Mouse (Mus musculus) urinary bladder, adult 2 months (tissue): Measurements from ENCODE around the gene S1pr1. TPM values are rescaled to one million over a fixed set of nuclear protein-coding genes. Genes with fewer than 3 reads are reported as not detected.
A peak's percentile ranks its signal among the peaks of the same experiment; 100 is the strongest.

Source experiments
- DNase-seq: peaks from one replicate; pipeline ENCODE4 v3.0.0; 2022; ENCODE audit warnings: low spot score
- polyA plus RNA-seq: library from polyadenylated mRNA; depleted of rRNA; stranded (reverse); fragments of >200 nt; gene quantifications from 2 replicates; pipeline ENCODE4 v1.2.3, GENCODE M21; 2012; rRNA removed

S1pr1 gene
- 17.0 and 18.3 TPM in 2 replicates for polyA plus RNA-seq

DNA sequence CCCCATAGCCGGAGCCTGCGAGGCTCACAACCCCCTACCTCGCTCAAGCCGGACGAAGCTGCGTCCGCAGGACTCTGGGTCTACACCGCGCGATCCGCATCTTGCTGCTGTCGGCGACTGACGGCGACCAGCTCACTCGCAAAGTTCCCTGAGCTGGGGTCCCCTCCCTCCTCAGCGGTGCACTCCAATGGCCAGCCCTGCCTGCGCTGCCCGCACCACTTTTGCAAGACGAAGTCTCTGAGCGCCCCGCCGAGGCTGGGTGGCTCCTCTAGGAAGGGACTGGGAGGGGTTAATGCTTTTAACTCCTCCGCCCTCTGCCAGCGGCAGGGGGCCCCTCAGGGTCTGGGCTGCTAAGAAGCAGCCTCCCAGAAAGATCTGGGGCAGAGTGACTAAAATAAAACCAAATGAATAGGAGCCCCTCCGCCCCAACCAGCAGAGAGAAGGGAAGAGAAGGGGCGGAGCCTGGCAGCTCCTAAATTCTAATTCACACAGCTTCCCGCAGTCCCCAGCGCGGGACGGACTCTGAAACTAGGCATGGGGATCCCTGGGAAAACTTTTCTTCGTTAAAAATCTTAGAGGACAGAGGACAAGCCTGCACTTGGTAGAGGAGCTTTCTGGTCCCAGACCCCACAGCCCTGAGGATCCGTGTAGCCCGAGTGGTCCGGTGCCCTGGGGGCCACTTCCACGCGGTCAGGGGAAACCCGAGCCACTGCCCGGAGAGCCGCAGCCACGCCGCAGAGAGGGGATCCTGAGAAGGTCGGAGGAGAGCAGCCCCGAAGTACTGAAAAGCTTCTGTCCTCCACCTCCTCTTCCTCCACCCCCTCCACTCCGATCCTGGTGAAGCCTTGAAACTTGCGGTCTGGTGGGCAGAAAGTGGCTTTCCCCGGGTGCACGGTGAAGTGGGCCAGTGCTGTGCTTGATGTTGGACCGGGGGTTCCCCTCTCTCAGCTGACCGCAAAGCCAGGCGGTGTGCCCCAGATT lies at the start of gene S1pr1:
Gene S1pr1, minus strand, starts transcription at position 402 of the 981 bp plus-strand sequence.
- DNase-seq: peak; percentile 32

DNA sequence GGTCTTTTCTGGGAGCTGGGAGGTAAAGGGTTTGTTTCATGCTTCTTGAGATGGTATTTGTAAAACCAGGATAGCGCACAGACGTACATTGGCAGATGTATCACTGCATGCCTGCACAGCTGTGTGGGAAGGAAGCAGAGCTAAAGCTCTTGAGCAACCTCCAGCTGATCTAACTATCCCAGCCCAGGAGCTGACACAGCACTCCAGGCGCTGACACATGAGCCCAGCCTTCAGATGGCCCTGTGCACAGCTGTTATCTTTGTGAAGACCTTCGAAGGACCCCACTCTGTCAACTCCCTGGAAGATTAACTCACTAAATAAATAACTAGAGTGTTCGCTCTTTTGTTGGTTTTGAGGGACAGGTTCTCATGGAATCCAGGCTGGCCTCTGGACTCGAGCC lies 48.4 kb upstream of the S1pr1 start:
- DNase-seq: no peak

DNA sequence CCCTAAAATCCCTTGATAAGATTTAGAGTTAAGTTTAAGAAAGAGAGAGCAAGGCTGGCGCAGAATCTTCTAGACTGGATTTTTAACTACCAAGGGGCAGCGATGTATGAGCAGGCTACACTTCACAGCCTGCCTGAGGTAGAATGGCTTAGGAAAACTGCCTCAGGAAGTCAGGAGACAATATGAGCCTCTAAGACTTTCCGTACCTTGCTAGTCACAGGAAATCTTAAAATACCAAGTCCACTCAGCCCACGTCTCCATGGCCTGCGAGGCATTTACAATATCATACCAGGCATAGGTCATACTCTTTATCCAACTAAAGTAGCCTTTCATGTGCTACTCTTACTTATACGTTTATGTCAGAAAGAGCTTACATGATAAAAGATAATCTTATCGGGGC lies 48.0 kb upstream of the S1pr1 start:
- no peak for DNase-seq

GRCm38 (mm10) chr3:115759659-115760058 lies 44.8 kb upstream of the S1pr1 start:
- DNase-seq: no peak

DNA sequence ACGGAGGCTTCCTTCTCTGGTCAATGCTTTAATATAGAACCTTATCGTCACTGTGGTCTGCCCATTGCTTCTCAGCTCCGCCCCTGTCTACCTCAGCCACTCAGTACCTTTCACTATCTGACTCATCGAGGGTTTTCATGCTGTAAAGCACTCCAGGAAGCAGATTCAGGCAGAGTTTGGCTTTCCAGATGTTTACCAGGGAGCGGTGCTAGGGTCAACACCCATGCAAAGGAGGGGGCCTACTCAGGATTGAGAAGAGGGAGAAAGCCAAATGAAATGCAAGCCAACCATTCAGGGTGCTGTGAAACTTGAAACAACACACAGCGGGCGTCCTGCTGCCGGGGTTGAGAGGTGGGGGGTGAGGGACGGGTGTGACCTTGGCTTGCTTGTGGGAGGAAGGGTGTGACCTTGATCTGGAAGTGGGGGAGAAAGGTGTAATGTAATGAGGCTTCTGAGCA lies 43.6 kb upstream of the S1pr1 start:
- DNase-seq: no peak

- DNase-seq: no peak
Measured at GRCm38 (mm10) chr3:115754466-115754865, 39.6 kb upstream of the S1pr1 start.

DNA sequence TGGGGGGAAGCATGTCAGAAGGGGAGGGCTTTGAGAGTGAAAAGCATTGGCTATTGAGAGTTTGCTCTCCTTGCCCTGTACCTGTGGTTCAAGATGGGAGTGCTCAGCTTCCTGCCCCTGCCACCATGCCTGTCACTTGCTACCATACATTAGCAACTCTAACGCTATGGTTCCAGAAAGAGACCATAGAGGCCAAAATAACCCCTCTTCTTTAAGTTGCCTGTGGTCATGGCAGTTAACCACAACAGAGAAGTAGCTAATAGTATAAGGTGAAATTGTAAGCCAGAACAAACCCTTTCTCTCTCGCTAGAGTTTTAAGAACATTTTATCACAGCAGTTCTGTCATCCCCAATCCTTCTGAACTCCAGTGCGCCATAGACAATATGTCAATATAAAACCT lies 35.5 kb upstream of the S1pr1 start:
- DNase-seq: no peak

DNA sequence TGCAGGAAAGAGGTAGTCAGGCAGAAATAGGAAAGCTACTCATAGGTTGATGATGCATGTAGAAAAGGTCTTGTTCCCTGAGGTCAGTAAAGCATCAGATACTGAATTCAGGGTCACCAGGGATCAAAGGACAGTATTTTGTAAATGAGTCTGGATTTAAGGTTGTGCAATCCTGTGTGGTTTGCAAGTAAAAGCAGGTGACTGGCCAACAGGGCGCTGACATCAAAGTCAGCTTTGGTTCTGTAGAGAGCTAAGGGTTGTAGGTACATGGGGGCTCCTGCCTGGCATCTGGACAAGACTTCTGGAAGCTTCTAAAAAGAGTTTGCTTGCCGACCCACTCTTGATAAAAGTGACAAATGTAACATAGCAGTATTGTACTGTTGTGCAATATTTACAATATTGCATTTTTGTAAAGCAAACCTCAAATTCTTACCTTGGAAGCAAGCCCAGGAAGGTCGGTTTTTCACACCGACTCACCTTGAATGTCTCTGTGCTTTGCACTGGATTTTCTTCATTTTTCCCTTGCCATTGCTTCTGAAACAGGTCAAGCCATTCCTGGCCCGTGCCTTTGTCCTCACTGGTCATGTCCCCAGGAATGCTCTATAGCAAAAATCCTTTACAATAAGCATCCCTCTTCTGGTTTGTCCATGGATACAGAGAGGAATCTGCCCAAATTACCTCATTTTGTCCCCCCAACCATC lies 33.6 kb upstream of the S1pr1 start:
- DNase-seq: no peak

DNA sequence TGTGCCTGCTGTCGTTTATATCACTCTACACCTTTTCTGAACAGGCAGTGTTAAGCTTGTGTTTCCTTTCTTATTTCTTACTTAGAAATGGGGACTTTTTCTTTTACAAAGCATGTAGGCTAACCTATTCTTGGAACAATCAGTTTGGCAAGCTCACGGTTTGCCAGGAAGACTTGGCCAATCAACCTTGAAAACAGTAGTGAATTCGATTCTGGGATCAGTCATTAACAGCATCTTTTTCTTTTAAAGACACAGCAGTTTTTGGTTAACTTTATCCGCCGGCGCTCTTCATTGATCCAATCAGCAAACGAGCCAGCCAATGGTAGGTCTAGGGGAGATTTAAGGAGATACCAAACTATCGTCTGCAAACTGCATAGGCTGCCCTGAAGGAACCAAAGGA lies 31.6 kb upstream of the S1pr1 start:
- no peak for DNase-seq

DNA sequence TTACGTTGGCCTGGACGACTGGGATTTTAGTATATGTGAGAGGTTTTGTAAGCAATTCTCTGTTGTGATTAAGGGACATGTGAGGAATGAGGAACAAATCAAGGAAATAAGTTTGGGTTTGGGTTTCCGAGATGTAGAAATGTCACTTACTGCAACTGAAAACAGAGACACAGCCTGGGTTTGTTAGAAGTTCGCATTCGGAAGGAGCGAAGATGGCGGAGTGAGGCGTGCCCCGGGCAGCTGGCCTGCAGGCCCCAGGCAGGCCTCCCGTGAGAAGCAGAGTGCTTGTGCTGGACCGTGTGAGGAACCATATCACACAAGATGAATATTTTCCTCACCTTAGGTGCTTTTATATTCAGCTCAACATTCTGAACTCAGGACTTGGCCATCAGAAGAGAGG lies 30.2 kb upstream of the S1pr1 start:
- no peak for DNase-seq

DNA sequence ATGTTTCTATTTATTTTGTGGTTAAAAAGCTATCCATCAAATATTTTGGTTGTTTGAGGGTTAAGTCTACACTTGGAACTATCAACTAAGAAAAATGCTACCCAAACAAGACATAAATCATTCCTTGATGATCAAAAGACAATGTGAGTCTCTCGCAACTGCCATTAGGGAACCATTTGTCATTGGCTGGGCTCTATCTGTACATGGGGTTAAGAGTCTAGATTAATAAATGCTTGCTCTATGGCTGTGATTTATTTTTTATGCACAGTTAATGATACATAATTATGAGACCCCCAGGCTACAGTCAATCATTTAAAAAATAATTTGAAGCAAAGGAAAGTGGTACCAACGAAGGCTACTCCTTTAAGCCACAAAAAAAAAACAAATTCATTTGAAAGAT lies 23.7 kb upstream of the S1pr1 start:
- no peak for DNase-seq

DNA sequence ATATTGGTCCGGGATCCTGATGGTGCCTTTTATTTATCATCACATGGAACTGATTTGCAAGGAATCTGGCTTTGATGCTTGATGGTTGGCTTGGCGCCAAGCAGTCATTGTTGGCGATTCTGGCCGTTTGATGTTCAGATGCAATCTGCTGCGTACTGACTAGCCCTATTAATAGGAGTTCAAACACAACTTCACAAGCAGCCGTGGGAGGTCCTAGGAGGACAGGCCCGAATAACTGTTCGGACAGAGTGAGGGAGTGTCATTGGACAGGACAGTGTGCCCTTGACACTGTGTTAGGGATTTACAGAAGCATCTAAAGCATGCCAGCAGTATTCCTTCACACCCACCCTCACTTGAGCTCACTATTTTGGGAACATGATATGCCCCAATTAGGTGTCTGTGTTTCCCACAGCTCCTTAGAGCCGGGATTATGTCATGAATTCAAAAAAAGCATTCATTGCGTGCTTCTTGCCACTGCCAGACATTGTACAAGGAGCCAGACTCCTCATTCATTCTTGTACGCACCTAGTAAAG lies 23.0 kb upstream of the S1pr1 start:
- no peak for DNase-seq

- DNase-seq: no peak
Measured at GRCm38 (mm10) chr3:115735540-115735939, 20.7 kb upstream of the S1pr1 start.

DNA sequence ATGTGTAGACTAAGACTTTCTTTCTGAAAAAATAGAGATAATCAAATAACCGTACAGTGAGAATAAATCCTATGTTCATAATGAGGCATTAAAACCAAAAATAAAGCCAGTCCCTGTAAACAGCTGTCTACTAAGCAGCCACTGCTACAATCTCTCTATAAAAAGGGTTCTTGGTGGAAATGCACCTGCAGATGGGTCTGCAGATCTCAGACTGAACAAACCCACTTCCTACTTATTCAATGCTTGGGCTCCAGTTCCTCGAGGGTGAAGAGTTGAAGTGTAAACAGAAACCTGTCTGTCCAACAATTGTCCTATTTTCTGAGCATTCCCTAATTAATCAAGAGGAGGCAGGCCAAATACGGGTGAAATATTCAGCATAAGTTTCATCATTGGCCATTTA lies 20.0 kb upstream of the S1pr1 start:
- DNase-seq: no peak

DNA sequence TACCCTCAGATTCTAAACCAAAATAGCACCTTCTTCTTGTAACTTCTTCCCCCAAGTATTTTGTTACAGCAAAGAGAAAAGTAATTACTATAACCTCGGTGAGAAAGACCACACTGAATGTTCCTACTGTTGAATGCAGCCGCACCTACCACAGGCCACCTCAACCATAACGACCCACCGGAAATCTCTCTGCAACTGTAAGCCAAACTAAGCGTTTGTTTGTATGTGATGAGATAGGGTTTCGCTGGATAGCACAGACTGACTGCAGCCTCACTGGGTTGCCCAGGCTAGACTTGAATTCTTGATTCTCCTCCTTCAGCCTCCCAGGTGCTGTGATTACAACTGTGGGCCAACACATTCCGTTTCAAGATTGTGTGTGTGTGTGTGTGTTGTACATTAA lies 15.5 kb upstream of the S1pr1 start:
- DNase-seq: no peak

DNA sequence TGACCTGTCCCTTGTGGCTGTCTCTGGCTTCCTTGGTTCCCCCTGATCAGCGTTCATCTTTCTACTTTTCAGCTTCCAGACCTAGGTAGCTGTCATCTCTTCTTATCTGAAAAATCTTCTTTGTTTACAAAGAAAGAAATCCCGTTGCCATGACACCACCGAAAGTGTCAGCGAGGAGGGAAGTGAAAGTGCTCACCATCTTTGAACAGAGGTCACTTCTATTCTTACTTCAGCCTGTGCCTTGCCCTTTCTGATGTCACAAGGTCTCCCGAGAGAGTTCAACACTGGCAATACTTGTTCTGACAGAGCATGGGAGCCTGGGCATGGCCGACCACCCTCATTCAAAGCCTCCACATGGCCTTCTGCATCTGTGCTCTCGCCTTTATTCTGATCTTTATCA lies 14.3 kb upstream of the S1pr1 start:
- DNase-seq: no peak

DNA sequence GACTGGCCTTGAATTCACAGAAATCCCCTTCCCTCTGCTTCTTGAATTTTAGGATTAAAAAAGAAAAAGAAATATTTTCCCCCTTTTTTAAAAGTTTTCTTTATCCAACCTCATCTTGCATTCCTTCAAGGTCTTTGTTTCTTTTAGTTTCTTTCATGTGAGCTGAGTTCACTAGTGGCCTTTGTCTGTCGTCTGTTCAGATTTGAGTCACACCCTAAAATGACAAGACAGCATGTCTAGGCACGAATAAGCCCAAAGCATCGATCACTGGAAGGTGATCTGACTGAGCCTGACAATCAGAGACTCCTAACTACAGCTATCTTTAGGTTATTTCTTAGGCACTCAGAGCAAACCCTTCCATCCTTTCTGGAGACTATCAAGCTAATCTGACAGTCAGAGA lies 13.3 kb upstream of the S1pr1 start:
- DNase-seq: no peak

DNA sequence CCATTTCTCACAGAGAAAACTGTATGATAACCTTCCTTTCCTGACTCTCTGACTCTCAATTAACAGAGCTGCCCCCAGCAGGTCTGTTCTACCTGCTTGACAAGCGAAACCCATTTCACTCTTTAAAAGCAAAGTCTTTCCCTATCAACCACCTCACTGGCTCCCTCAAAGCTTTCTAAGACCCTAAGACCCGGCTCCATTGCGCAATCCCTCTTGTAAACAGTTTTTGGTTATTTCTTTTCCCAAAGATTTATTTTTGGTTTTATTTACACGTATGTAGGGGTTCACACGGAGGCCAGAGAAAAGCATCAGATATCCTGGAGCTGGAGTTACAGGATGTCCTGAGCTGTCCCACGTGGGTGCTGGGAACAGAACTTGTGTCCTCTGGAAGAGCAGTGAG lies 4.0 kb upstream of the S1pr1 start:
- DNase-seq: no peak

GRCm38 (mm10) chr3:115715900-115716515 lies 1.1 kb upstream of the S1pr1 start:
- DNase-seq: no peak

DNA sequence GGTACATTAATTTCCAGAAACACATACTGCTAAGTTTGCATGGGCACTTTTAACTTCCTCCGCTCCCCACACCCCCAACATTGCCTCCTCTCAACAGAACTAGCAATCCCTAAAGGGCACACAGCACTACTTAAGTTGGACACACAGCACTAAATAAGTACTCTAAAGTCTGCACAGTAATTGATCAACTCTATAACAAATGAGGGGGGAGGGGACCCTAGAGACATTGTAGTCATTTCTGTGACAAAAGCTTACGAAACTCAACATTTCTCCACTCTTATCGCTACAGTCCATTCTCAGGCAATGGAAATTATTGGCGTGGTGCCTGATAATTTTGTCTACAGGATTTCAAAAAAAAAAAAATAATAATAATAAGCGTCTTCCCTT lies 830 bp downstream of the S1pr1 start:
- no peak for DNase-seq

DNA sequence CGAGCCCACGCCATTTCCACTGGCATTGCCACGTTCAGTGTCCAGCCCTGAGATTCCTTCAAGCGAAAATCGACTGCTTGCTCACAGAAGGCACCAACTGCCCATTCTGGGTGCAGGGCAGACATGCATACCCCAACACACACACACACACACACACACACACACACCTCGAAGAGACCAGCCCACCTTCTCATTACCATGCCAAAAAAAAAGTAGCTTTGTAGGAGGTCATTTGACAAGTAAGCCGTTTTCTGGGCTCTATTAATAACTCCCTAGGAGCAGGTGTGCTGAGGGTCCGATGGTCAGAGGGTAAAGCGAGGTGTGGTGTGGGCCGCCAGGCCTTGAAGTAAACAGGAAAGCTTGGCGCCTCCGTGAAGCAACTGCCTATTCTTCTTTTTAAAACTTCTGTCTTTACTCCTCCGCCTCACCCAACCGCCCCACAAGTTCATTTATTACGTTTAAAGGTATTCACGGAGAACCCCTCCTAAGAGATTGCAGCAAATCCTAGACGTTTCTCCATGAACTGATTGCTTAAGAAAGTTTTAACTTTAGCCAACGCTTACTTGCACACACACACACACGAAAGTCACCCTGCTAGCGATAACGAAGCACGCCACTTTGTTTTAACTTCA lies 1.3 kb downstream of the S1pr1 start:
- no peak for DNase-seq

- peak; percentile 37 for DNase-seq
Measured at GRCm38 (mm10) chr3:115712808-115713200, 2.1 kb downstream of the S1pr1 start.
